In the genomic region with DNA sequence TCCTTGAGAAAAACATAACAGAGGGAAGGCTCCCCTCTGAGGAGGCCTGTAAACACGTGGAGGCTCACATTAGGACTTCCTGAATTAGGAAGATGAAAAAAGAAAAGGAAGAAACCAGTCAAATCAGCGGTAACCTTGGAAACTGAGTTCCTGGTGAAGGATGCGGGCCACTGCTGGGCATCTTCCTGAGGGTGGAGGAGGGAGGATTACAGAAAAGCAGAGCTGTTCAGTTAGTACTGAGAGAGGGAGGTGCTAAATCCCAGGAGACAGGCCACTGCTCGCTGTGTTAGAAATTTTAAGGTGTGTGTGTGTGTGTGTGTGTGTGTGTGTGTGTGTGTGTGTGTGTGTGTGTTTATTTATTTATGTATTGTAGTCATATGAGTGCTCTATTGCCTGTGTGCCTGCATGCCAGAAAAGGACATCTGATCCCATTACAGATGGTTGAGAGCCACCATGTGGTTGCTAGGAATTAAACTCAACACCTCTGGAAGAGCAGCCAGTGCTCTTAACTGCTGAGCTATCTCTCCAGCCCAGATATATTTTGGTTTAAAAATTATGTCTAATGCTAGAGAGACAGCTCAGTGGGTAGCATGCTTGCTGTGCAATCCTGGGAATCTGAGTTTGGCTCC, we compare ENCODE assay signal across 27 mouse cellular contexts. TPM values are rescaled to one million over a fixed set of nuclear protein-coding genes. Genes with fewer than 3 reads are reported as not detected.
A peak's percentile ranks its signal among the peaks of the same experiment; 100 is the strongest.
DNase-seq lines count a peak whose midpoint lies in the region; ATAC-seq and TF ChIP-seq lines count a peak whose summit lies in the region.
"Had no signal": no experiment of that assay in that cellular context is flagged by ENCODE, and none has a peak within 500 bp of the region (broad histone marks: within the 10 kb centered on the region; RNA-seq: fewer than 3 reads in every experiment).

No protein-coding gene starts in this region.

- ATAC-seq in liver, postnatal 0 days: no peak
- no peak for ATAC-seq in liver, embryonic 12.5 days
- ATAC-seq in monocyte, adult 5-6 weeks (replicated peaks; ENCODE audit: insufficient number of reproducible peaks, low FRiP score, low TSS enrichment, poor library complexity, severe bottlenecking): no peak
- ATAC-seq: activated CD4-positive, CD25-positive, alpha-beta regulatory T cell, adult 4 months; intestine, embryonic 16.5 days; midbrain, embryonic 15.5 days had no signal

- intact Hi-C loops in heart, adult 2 months (cut with DNase I): no loop called here

- no peak overlapping the region for H3K4me2 ChIP-seq in liver, postnatal 0 days (ENCODE audit: low read depth, low read length)
- H3K4me2 ChIP-seq in liver, embryonic 12.5 days: no peak overlapping the region
- H3K4me2 ChIP-seq: embryonic facial prominence, embryonic 15.5 days; heart, embryonic 13.5 days; hindbrain, embryonic 14.5 days; limb, embryonic 15.5 days; midbrain, embryonic 15.5 days; neural tube, embryonic 15.5 days had no signal

- peak; percentile 19 for DNase-seq in embryo, embryonic 10.5 days (ENCODE audit: low spot score)
- no peak for DNase-seq in embryo, embryonic 9.5 days (ENCODE audit: extremely low spot score)
- DNase-seq in heart, adult 2 months: no peak
- DNase-seq in heart, adult 18-20 months: no peak
- DNase-seq in liver, postnatal 0 days: no peak
- DNase-seq in brain, adult 2 months (ENCODE audit: low read depth, low spot score): peak; percentile 40
- DNase-seq: adrenal gland, postnatal 10 days; cerebellum, adult 2 months; cerebellum, postnatal 25 days; gastrocnemius, postnatal 10 days; layer of hippocampus, postnatal 36 days; lung, adult 18-20 months; lung, postnatal 10 days; right cerebral cortex, adult 18-20 months; spleen, adult 18-20 months had no signal

- H3K4me3 ChIP-seq in heart, adult 2 months: no peak overlapping the region
- H3K4me3 ChIP-seq in liver, postnatal 0 days (ENCODE audit: low read depth, low read length): no peak overlapping the region
- H3K4me3 ChIP-seq in liver, embryonic 12.5 days: no peak overlapping the region
- H3K4me3 ChIP-seq: embryonic facial prominence, embryonic 15.5 days; heart, embryonic 13.5 days; limb, embryonic 15.5 days; midbrain, embryonic 15.5 days; neural tube, embryonic 15.5 days had no signal

- no peaks in the 10 kb centered on the region for H3K27me3 ChIP-seq in heart, adult 2 months (ENCODE audit: control insufficient read depth, insufficient read depth, low read length)
- H3K27me3 ChIP-seq in liver, postnatal 0 days (ENCODE audit: insufficient read depth, low read length): no peaks in the 10 kb centered on the region
- H3K27me3 ChIP-seq in liver, embryonic 12.5 days (replicated peaks): no peaks in the 10 kb centered on the region
- H3K27me3 ChIP-seq: embryonic facial prominence, embryonic 15.5 days had no signal

- no peak overlapping the region for H3K9ac ChIP-seq in heart, adult 2 months (ENCODE audit: low read depth, low read length)
- H3K9ac ChIP-seq in liver, postnatal 0 days (replicated peaks): no peak overlapping the region
- no peak overlapping the region for H3K9ac ChIP-seq in liver, embryonic 12.5 days
- H3K9ac ChIP-seq: embryonic facial prominence, embryonic 15.5 days; heart, embryonic 13.5 days; hindbrain, embryonic 14.5 days; limb, embryonic 15.5 days; midbrain, embryonic 15.5 days; neural tube, embryonic 15.5 days had no signal

- H3K4me1 ChIP-seq in heart, adult 2 months (ENCODE audit: control insufficient read depth, insufficient read depth, low read length): no peaks in the 10 kb centered on the region
- H3K4me1 ChIP-seq in liver, postnatal 0 days (ENCODE audit: insufficient read depth): no peaks in the 10 kb centered on the region
- H3K4me1 ChIP-seq in liver, embryonic 12.5 days: peaks cover 9% of the 10 kb centered on the region; the same call in 1 of the 2 replicates
- H3K4me1 ChIP-seq: embryonic facial prominence, embryonic 15.5 days; heart, embryonic 13.5 days had no signal

- H3K36me3 ChIP-seq in heart, adult 2 months (ENCODE audit: control insufficient read depth, insufficient read depth, low read length): no peaks in the 10 kb centered on the region
- H3K36me3 ChIP-seq in liver, postnatal 0 days (replicated peaks; ENCODE audit: insufficient read depth, low read length): no peaks in the 10 kb centered on the region
- no peaks in the 10 kb centered on the region for H3K36me3 ChIP-seq in liver, embryonic 12.5 days
- H3K36me3 ChIP-seq: embryonic facial prominence, embryonic 15.5 days; heart, embryonic 13.5 days; limb, embryonic 15.5 days; midbrain, embryonic 15.5 days; neural tube, embryonic 15.5 days had no signal

- H3K27ac ChIP-seq in heart, adult 2 months: no peak overlapping the region
- no peak overlapping the region for H3K27ac ChIP-seq in liver, postnatal 0 days (ENCODE audit: low read depth)
- no peak overlapping the region for H3K27ac ChIP-seq in liver, embryonic 12.5 days
- H3K27ac ChIP-seq: embryonic facial prominence, embryonic 15.5 days; heart, embryonic 13.5 days; hindbrain, embryonic 14.5 days; limb, embryonic 15.5 days; midbrain, embryonic 15.5 days; neural tube, embryonic 15.5 days had no signal

- TF ChIP-seq POLR2A in heart, adult 2 months (IDR thresholded peaks at IDR 0.05; ENCODE audit: insufficient read depth, low read depth, low read length): no peak

- H3K79me2 ChIP-seq in heart, adult 2 months (replicated peaks; ENCODE audit: control insufficient read depth, insufficient read depth, low read length): no peaks in the 10 kb centered on the region

- WGBS in heart, adult 2 months: 40% methylated on average over 4 of the region's 4 CpGs
- WGBS in liver, postnatal 0 days (ENCODE audit: insufficient replicate concordance): 26% methylated on average over 4 of the region's 4 CpGs
- 45% methylated on average over 4 of the region's 4 CpGs for WGBS in liver, embryonic 12.5 days (ENCODE audit: insufficient replicate concordance)

- TF ChIP-seq EP300 in heart, adult 2 months (IDR thresholded peaks at IDR 0.05; ENCODE audit: insufficient read depth, low read depth, low read length): no peak
- TF ChIP-seq EP300 in liver, postnatal 0 days (IDR thresholded peaks at IDR 0.05; ENCODE audit: low read depth): no peak

- no peaks in the 10 kb centered on the region for H3K9me3 ChIP-seq in liver, postnatal 0 days (ENCODE audit: low read length)
- no peaks in the 10 kb centered on the region for H3K9me3 ChIP-seq in liver, embryonic 12.5 days (replicated peaks)
- H3K9me3 ChIP-seq: embryonic facial prominence, embryonic 15.5 days; heart, embryonic 13.5 days; limb, embryonic 15.5 days; midbrain, embryonic 15.5 days; neural tube, embryonic 15.5 days had no signal

- 0 out of 2 replicates have a peak, but pooled peaks have one; percentile 6 for TF ChIP-seq CTCF in heart, adult 2 months (IDR thresholded peaks at IDR 0.05)
- TF ChIP-seq CTCF in liver, postnatal 0 days (IDR thresholded peaks at IDR 0.05; ENCODE audit: low read depth): peak; percentile 17; the same call in 1 of the 2 replicates

RNA-seq across cellular contexts. Expression of a gene that starts 17.4 kb away (rescaled TPM):
- under 1 TPM in 1 of 2 experiments, not detected in 1; 0.05 TPM for total RNA-seq in heart, adult 2 months (2021)
- polyA plus RNA-seq in heart, adult 2 months (2012; rRNA removed): 0.04 and 0.06 TPM in 2 replicates
- under 1 TPM in 1 of 2 experiments, not detected in 1; 0.05 TPM for total RNA-seq in heart, adult 18-20 months (2021)
- not detected in 2 replicates for polyA plus RNA-seq in liver, postnatal 0 days (2015; fragmentation: Nextera tagmentation; extraction: Ambion mirVana)
- 0.04 and 0.06 TPM in 2 replicates for polyA plus RNA-seq in liver, embryonic 12.5 days (2016; fragmentation: Nextera tagmentation; extraction: Ambion mirVana)
- not detected in 3 replicates for total RNA-seq in monocyte, adult 5-6 weeks (2017)
- total RNA-seq: granulocyte monocyte progenitor cell, adult 5-6 weeks; layer of hippocampus, adult 8-10 months; layer of hippocampus, postnatal 36 days had no signal
- polyA plus RNA-seq: heart, embryonic 13.5 days; intestine, embryonic 16.5 days had no signal

RNA-seq across cellular contexts. Expression of a gene that starts 52.0 kb away (rescaled TPM):
- 10 to 100 TPM; 20.7 to 21.6 TPM for total RNA-seq in heart, adult 2 months (2021)
- 22.9 and 39.5 TPM in 2 replicates for polyA plus RNA-seq in heart, adult 2 months (2012; rRNA removed)
- total RNA-seq in heart, adult 18-20 months (2021): 10 to 100 TPM; 20.8 to 30.4 TPM
- 9.8 and 13.9 TPM in 2 replicates for polyA plus RNA-seq in liver, postnatal 0 days (2015; fragmentation: Nextera tagmentation; extraction: Ambion mirVana)
- polyA plus RNA-seq in liver, embryonic 12.5 days (2016; fragmentation: Nextera tagmentation; extraction: Ambion mirVana): 32.9 and 33.7 TPM in 2 replicates
- total RNA-seq in monocyte, adult 5-6 weeks (2017): 34.3 to 58.8 TPM (median 53.3 TPM) in 3 replicates

Comparison
In these comparisons a context has a peak if more than half of its experiments do, and no peak if none do; other contexts are left out.
1. DNase-seq: peak in embryo, embryonic 10.5 days (single experiment) and brain, adult 2 months (single experiment); none in embryo, embryonic 9.5 days (single experiment), heart, adult 2 months (0 of 2), heart, adult 18-20 months (0 of 2) and liver, postnatal 0 days (single experiment).